Mouse (Mus musculus) ovary, postnatal 14 days (tissue): ENCODE data around the gene Padi6.

Source experiments
- DNase-seq: peaks from one replicate; pipeline ENCODE4 v3.0.0; 2022; ENCODE audit warnings: low spot score

Padi6 gene

GRCm38 (mm10) chr4:140683608-140684007 is 58.8 kb downstream of the Padi6 start:
- no peak for DNase-seq

- no peak for DNase-seq
Measured at GRCm38 (mm10) chr4:140680731-140681397, 61.6 kb downstream of the Padi6 start.

GRCm38 (mm10) chr4:140679723-140680380 is 62.6 kb downstream of the Padi6 start:
- peak; percentile 80 for DNase-seq

- DNase-seq = no peak
Measured at GRCm38 (mm10) chr4:140679038-140679437, 63.4 kb downstream of the Padi6 start.
